Mouse (Mus musculus) kidney, adult 2 months (tissue): ENCODE data around the gene Sdk1. TPM values are rescaled to one million over a fixed set of nuclear protein-coding genes. Genes with fewer than 3 reads are reported as not detected.

Experiments
- DNase-seq: peaks from one replicate; pipeline ENCODE4 v3.0.0; 2021
- H3K27ac ChIP-seq: fragments of 200-500 bp; 2 replicates; pipeline ENCODE4 v1.5.1; 2012; ENCODE audit warnings: low read depth, low read length, control low read depth, inconsistent platforms; ENCODE audit not compliant: insufficient read depth
- H3K27me3 ChIP-seq: fragments of 200-500 bp; replicated peaks from 2 replicates; pipeline ENCODE4 v1.6.1; 2012; ENCODE audit warnings: mild to moderate bottlenecking, moderate library complexity, low read length, inconsistent platforms; ENCODE audit not compliant: control insufficient read depth, insufficient read depth
- H3K36me3 ChIP-seq: fragments of 200-500 bp; 2 replicates; pipeline ENCODE4 v1.6.1; 2012; ENCODE audit warnings: mild to moderate bottlenecking, moderate library complexity, low read length, inconsistent platforms; ENCODE audit not compliant: control insufficient read depth, insufficient read depth
- H3K4me1 ChIP-seq: fragments of 200-500 bp; 2 replicates; pipeline ENCODE4 v1.6.1; 2011; ENCODE audit warnings: low read length; ENCODE audit not compliant: control insufficient read depth, insufficient read depth
- H3K4me3 ChIP-seq: fragments of 200-500 bp; 2 replicates; pipeline ENCODE4 v1.5.1; 2011; ENCODE audit warnings: mild to moderate bottlenecking, low read depth, low read length, control low read depth; ENCODE audit not compliant: insufficient read depth
- CTCF ChIP-seq: fragments of 200-500 bp; conservative IDR thresholded peaks from 2 replicates; pipeline ENCODE4 v1.5.1; 2011; ENCODE audit warnings: low read depth, mild to moderate bottlenecking, control low read depth, low read length, moderate library complexity, mixed read lengths; ENCODE audit not compliant: insufficient read depth, insufficient read length
- POLR2A ChIP-seq: fragments of 200-500 bp; IDR thresholded peaks from one replicate; pipeline ENCODE4 v1.6.1; 2011; ENCODE audit warnings: low read depth, low read length, control low read depth
- WGBS: fragments of 180-500 bp; shearing (Covaris S2); methylation state at CpG from one replicate; pipeline ENCODE4 v1.1.7; 2018; 5-methylcytosine and 5-hydroxymethylcytosine counted together
- polyA plus RNA-seq: library from polyadenylated mRNA; depleted of rRNA; stranded (reverse); fragments of >200 nt; gene quantifications from 2 replicates; pipeline ENCODE4 v1.2.3, GENCODE M21; 2012

The Sdk1 gene
- polyA plus RNA-seq, 1 experiment, result 0.63 TPM

- WGBS, result 39% methylated on average over 3 of the region's 3 CpGs
- Histone ChIP-seq H3K4me3 (no peak overlapping the region), H3K27ac (no peak overlapping the region), H3K36me3 (no peaks in the 10 kb centered on the region), H3K27me3 (no peaks in the 10 kb centered on the region), H3K4me1 (no peaks in the 10 kb centered on the region)
- no peak for TF ChIP-seq CTCF
- no peak for TF ChIP-seq POLR2A
- no peak for DNase-seq
Observed at GRCm38 (mm10) chr5:142010189-142010588, 768.9 kb downstream of the Sdk1 start.

- no peak overlapping the region for H3K27ac ChIP-seq
- H3K4me1 ChIP-seq, result no peaks in the 10 kb centered on the region
- no peak overlapping the region for H3K4me3 ChIP-seq
- no peaks in the 10 kb centered on the region for H3K27me3 ChIP-seq
- TF ChIP-seq POLR2A (no peak), CTCF (no peak)
- no peaks in the 10 kb centered on the region for H3K36me3 ChIP-seq
- DNase-seq, result no peak
- 91% methylated on average over 7 of the region's 7 CpGs for WGBS
Observed at GRCm38 (mm10) chr5:142017001-142017400, 775.7 kb downstream of the Sdk1 start.

DNA sequence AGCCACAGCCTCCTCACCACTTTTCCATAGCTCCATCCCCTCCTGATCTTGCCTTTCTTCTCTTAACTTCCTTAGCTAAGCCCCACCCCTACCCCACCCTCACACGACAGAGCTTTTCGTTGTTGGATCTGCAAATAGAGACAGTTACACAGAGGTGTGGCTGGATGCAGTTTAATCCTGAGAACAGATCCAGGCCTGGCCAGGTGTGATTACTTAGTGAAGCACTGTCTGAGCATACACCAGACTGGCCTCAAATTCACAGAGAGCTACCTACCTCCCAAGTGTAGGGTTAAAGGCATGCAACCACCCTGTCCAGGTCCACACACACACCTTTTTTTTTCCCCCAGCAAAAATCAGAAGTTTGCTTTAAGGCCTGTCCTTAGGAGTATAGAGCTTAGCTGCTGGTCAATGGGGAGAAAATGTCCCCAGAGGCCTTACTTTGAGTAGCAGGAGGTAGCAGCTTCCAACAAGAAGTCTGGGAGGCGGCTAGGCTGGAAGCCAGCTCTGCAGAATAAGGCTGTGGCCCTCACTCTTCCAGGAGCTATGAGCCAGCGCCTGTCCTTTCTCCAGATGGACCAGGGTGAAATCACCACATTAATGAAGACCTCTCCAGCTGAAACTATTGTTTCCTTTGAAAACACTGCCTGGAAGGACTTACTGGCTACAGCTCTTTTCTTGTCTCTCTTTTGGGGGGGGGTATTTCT is 781.7 kb downstream of the Sdk1 start:
- DNase-seq, result peak; percentile 3
- WGBS, result 80% methylated on average over 4 of the region's 4 CpGs
- no peaks in the 10 kb centered on the region for H3K36me3 ChIP-seq
- no peak for TF ChIP-seq POLR2A
- TF ChIP-seq CTCF, result no peak
- H3K4me3 ChIP-seq, result no peak overlapping the region
- H3K4me1 ChIP-seq, result no peaks in the 10 kb centered on the region
- no peak overlapping the region for H3K27ac ChIP-seq
- H3K27me3 ChIP-seq, result no peaks in the 10 kb centered on the region

- H3K4me1 ChIP-seq, result no peaks in the 10 kb centered on the region
- WGBS, result 40% methylated on average over 12 of the region's 12 CpGs
- TF ChIP-seq POLR2A, result no peak
- no peak for TF ChIP-seq CTCF
- no peaks in the 10 kb centered on the region for H3K36me3 ChIP-seq
- peak; percentile 48 for DNase-seq
- H3K4me3 ChIP-seq, result no peak overlapping the region
- H3K27ac ChIP-seq, result no peak overlapping the region
- no peaks in the 10 kb centered on the region for H3K27me3 ChIP-seq
Observed at GRCm38 (mm10) chr5:142024448-142024847, 783.2 kb downstream of the Sdk1 start.

- 84% methylated on average over 9 of the region's 9 CpGs for WGBS
- Histone ChIP-seq H3K36me3 (no peaks in the 10 kb centered on the region), H3K27me3 (no peaks in the 10 kb centered on the region), H3K4me3 (no peak overlapping the region), H3K27ac (no peak overlapping the region), H3K4me1 (no peaks in the 10 kb centered on the region)
- DNase-seq, result no peak
- TF ChIP-seq POLR2A (no peak), CTCF (no peak)
Observed at GRCm38 (mm10) chr5:142036536-142036935, 795.2 kb downstream of the Sdk1 start.

DNA sequence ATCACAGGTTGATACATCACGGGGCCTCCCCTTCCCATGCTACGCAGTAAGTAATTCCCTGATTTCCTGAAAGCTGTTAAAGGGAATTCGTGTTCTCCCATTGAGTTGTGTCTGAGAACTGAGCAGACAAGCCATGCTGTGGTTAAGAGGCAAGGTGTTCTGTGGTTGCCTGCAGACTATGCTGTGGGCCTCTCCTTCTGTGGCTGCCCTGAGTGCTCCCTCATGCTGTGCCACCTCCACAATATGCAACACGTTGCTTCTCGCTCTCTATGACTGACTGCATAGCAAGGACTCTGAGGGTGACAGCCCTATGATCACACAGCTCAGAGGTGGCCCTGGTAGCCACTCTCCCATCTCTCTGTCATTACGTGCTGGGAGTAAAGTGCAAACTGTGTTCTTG is 797.9 kb downstream of the Sdk1 start:
- no peaks in the 10 kb centered on the region for H3K36me3 ChIP-seq
- TF ChIP-seq POLR2A (no peak), CTCF (no peak)

DNA sequence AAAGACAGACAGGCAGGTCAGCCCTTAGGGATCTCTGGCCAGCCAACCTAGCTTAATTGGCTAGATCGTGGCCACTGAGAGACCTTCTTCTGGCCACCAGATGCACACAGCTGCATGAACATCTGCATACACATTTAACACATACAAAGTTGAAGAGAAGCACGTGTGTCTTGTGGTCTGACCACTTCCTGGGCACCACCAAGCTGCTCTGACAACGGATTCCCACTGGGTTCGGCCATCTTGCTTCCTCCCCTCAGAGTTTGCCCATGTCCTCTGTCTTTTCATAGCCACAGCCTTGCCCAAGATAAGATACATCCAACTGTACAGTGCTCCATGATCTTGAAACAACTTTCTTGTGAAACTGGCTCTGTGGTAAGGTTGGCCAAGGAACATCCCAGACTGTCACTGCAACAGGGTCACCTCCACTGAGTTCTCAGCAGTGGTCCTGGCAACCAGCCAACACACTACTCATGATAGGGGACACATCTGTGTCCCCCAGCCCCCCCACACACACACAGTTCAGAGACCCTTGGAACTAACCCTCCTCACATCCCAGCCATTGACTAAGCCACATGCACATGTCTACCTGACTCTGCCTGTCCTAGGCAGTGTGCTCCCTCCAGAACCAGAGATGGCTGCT is 798.7 kb downstream of the Sdk1 start:
- H3K27me3 ChIP-seq, result no peaks in the 10 kb centered on the region
- H3K36me3 ChIP-seq, result no peaks in the 10 kb centered on the region
- no peak overlapping the region for H3K4me3 ChIP-seq
- no peak for TF ChIP-seq POLR2A
- TF ChIP-seq CTCF, result no peak
- H3K27ac ChIP-seq, result no peak overlapping the region
- 84% methylated on average over 4 of the region's 4 CpGs for WGBS
- no peaks in the 10 kb centered on the region for H3K4me1 ChIP-seq
- DNase-seq, result no peak

More for the DNA sequence above, 797.9 kb downstream of the Sdk1 start:
- H3K27ac ChIP-seq, result no peak overlapping the region
- H3K4me3 ChIP-seq, result no peak overlapping the region
- WGBS, result 92% methylated on average over 6 of the region's 6 CpGs
- no peak for DNase-seq
- H3K4me1 ChIP-seq, result no peaks in the 10 kb centered on the region
- H3K27me3 ChIP-seq, result no peaks in the 10 kb centered on the region
